Mouse (Mus musculus): ENCODE data around the gene Slc10a7. TPM values are rescaled to one million over a fixed set of nuclear protein-coding genes. Genes with fewer than 3 reads are reported as not detected.
A peak's percentile ranks its signal among the peaks of the same experiment; 100 is the strongest.
"Not testable (repeated sequence)": the region's sequence is repeated elsewhere in the genome, so short reads cannot be mapped to it uniquely, and the experiment has no call there.

Slc10a7 gene
- polyA plus RNA-seq, 1 experiment from 2014 or later: 8.7 TPM

DNA sequence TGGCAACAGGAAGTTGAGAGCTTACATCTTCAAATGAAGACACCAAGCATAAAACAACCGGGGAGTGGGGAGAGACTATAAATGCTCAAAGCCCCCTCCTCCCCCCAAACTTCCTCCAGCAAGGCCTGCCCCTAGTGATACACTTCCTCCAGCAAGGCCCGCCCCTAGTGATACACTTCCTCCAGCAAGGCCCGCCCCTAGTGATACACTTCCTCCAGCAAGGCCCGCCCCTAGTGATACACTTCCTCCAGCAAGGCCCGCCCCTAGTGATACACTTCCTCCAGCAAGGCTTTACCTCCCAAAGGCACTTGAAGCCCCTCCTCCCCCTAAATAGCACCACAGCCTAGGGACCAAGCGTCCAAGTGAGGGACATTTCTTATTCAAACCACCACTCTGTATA lies 33.5 kb downstream of the Slc10a7 start:
- 90% methylated on average over 5 of the region's 6 CpGs for WGBS
- ATAC-seq: not testable (repeated sequence)

DNA sequence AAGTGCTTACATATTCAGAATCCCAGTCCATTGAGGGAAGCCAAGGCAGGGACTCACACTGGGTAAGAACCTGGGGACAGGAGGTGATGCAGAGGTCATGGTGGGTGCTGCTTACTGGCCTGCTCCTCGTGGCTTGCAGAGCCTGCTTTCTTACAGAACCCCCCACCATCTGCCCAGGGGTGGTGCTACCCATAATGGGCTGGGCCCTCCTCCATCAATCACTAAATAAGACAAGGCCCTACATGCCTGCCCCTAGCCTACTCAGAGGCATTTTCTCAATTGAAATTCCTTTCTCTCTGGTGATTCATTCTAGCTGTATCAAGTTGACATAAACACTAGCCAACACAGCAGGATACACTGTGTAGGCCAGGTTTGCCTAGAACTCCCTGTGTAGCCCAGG lies 34.5 kb downstream of the Slc10a7 start:
- H3K27ac ChIP-seq (ENCODE audit: low read depth, low read length): no peak overlapping the region
- H3K4me1 ChIP-seq (ENCODE audit: control insufficient read depth, insufficient read depth, low read depth, low read length): no peaks in the 10 kb centered on the region
- no peaks in the 10 kb centered on the region for H3K9me3 ChIP-seq (ENCODE audit: control insufficient read depth, low read length)
- H3K4me2 ChIP-seq (ENCODE audit: low read length): no peak overlapping the region
- no peaks in the 10 kb centered on the region for H3K27me3 ChIP-seq (replicated peaks; ENCODE audit: control insufficient read depth, insufficient read depth, low read length)
- ATAC-seq: no peak
- H3K4me3 ChIP-seq (ENCODE audit: low read length): no peak overlapping the region
- WGBS: 44% methylated on average over 1 of the region's 1 CpGs
- no peaks in the 10 kb centered on the region for H3K36me3 ChIP-seq (ENCODE audit: control insufficient read depth, insufficient read depth, low read length)
- H3K9ac ChIP-seq (ENCODE audit: low read depth, low read length): no peak overlapping the region

More for the DNA sequence above, 33.5 kb downstream of the Slc10a7 start:
- H3K9ac ChIP-seq (ENCODE audit: low read depth, low read length); H3K36me3 ChIP-seq (ENCODE audit: control insufficient read depth, insufficient read depth, low read length); H3K27me3 ChIP-seq (replicated peaks; ENCODE audit: control insufficient read depth, insufficient read depth, low read length); H3K4me3 ChIP-seq (ENCODE audit: low read length); H3K4me1 ChIP-seq (ENCODE audit: control insufficient read depth, insufficient read depth, low read depth, low read length); H3K4me2 ChIP-seq (ENCODE audit: low read length); H3K9me3 ChIP-seq (ENCODE audit: control insufficient read depth, low read length); H3K27ac ChIP-seq (ENCODE audit: low read depth, low read length): not testable (repeated sequence)

DNA sequence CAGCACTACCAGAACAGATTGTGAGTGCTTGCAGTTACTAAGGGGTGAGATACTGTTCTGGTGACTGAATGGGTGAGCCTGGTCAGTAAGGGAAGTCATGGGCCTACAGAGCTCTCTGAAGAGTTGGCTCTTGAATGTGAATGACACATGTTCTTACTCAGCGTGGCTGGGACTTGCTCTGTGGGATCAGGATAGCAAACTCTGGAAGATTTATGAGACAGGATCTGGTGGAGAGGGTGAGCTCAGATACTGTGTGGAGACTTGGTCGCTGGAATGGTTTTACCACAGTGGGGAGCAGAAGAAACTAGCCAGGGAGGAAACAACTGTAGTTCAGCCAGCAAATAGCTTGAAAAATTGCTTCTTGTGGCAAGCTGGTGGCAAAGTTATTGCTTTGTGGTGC lies 35.4 kb downstream of the Slc10a7 start:
- Histone ChIP-seq H3K27ac (ENCODE audit: low read depth, low read length) (no peak overlapping the region), H3K36me3 (ENCODE audit: control insufficient read depth, insufficient read depth, low read length) (no peaks in the 10 kb centered on the region), H3K4me1 (ENCODE audit: control insufficient read depth, insufficient read depth, low read depth, low read length) (no peaks in the 10 kb centered on the region), H3K4me3 (ENCODE audit: low read length) (no peak overlapping the region), H3K9me3 (ENCODE audit: control insufficient read depth, low read length) (no peaks in the 10 kb centered on the region), H3K27me3 (replicated peaks; ENCODE audit: control insufficient read depth, insufficient read depth, low read length) (no peaks in the 10 kb centered on the region), H3K4me2 (ENCODE audit: low read length) (no peak overlapping the region), H3K9ac (ENCODE audit: low read depth, low read length) (no peak overlapping the region)
- no peak for ATAC-seq
- WGBS: 81% methylated on average over 2 of the region's 2 CpGs

DNA sequence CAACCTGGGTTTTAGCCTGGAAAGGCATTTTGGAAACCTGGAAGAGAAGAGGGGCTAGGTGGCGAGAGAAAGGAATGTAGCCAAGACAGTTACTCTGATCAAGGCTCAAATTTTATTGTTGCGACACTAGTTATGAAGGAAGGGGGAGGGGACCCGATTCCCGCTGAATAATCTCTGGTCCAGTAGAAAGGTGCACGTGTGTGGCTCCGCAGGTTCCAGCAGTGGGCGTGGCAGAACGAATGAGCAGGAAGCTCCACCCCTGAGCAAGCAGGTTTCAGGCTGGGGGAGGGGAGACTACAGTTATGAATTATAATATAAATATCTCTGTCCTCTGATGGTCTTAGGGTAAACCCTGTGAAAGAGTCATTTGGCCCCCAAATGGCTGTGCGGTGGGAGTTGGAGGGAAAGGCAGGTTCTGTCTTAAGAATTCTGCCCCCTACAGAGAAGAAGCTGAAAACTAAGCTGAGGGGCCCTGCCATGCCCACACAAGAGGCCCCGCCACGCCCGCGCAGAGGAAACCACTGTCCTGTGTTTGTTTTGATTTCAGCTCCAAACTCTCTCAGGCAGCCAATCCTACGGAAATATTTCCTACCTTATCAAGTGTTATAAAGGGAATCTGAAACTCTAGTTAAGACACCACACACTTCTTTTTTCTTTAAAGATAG lies 36.1 kb downstream of the Slc10a7 start:
- not testable (repeated sequence) for H3K4me1 ChIP-seq (ENCODE audit: control insufficient read depth, insufficient read depth, low read depth, low read length); ATAC-seq; H3K4me2 ChIP-seq (ENCODE audit: low read length); H3K9me3 ChIP-seq (ENCODE audit: control insufficient read depth, low read length); H3K27me3 ChIP-seq (replicated peaks; ENCODE audit: control insufficient read depth, insufficient read depth, low read length); H3K4me3 ChIP-seq (ENCODE audit: low read length); H3K9ac ChIP-seq (ENCODE audit: low read depth, low read length); H3K36me3 ChIP-seq (ENCODE audit: control insufficient read depth, insufficient read depth, low read length); H3K27ac ChIP-seq (ENCODE audit: low read depth, low read length)
- 46% methylated on average over 7 of the region's 14 CpGs for WGBS

DNA sequence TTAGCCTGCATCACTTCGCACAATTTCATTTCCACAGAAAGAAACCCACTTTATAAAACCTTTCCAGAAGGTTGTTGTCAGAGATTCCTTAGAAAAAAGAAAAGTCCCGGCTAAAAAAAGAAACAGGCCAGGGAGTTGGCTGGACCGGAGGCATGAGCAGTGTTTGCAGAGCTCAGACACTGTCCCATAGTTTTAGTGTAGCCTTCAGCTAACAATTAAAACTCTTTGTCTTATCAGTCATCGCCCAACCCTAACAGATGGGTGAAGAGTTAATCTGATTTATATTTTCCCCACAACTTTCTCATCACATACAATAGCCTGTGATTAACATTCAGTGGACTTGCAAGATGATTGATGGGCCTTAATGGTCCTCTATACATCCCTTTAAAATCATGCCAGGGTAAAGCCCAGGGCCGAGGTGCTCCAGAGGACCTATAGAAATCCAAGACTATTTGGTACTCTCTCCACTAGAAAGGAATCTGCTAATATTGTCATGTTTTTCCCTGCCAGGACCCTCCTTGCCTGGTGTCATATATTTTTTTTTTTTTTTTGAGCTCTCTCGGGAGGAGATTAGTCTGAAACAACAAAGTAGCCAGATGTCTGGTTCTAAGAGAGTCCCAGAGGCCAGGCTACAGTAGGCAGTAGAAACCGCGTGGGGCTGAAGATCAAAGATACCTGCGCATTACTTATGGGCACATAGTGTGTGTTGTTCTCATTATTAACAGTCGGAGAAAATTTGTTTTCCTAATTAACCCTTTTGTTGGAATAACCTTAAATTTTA lies 41.0 kb downstream of the Slc10a7 start:
- Histone ChIP-seq H3K4me2 (ENCODE audit: low read length) (no peak overlapping the region), H3K36me3 (ENCODE audit: control insufficient read depth, insufficient read depth, low read length) (no peaks in the 10 kb centered on the region), H3K9ac (ENCODE audit: low read depth, low read length) (no peak overlapping the region), H3K4me3 (ENCODE audit: low read length) (no peak overlapping the region), H3K27me3 (replicated peaks; ENCODE audit: control insufficient read depth, insufficient read depth, low read length) (no peaks in the 10 kb centered on the region), H3K9me3 (ENCODE audit: control insufficient read depth, low read length) (no peaks in the 10 kb centered on the region), H3K4me1 (ENCODE audit: control insufficient read depth, insufficient read depth, low read depth, low read length) (peaks cover 5% of the 10 kb centered on the region; the same call in 1 of the 2 replicates), H3K27ac (ENCODE audit: low read depth, low read length) (no peak overlapping the region)
- 25% methylated on average over 10 of the region's 10 CpGs for WGBS
- peak; percentile 60; the same call in 1 of the 2 replicates for ATAC-seq

DNA sequence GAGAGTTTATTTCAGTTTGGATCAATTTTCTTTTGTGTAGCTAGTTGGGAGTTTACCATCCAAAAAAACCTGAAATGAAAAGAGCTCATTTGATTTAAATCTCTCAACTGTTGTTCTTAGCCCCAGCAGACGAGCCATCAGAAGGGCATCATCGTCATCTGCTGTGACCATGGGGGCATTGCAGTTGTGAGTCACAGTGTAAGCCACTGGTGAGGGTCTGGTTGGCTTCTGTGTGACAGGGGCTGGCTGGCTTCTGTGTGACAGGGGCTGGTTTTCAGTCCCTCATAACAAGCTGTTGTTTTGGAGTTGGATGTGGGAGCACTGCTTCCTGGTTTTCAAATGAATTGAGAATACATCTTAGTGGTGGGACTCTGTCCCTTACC lies 41.6 kb downstream of the Slc10a7 start:
- no peaks in the 10 kb centered on the region for H3K9me3 ChIP-seq (ENCODE audit: control insufficient read depth, low read length)
- 45% methylated on average over 2 of the region's 2 CpGs for WGBS
- no peak overlapping the region for H3K4me3 ChIP-seq (ENCODE audit: low read length)
- no peak overlapping the region for H3K4me2 ChIP-seq (ENCODE audit: low read length)
- no peak overlapping the region for H3K9ac ChIP-seq (ENCODE audit: low read depth, low read length)
- no peak overlapping the region for H3K27ac ChIP-seq (ENCODE audit: low read depth, low read length)
- peak; percentile 77 for ATAC-seq
- no peaks in the 10 kb centered on the region for H3K36me3 ChIP-seq (ENCODE audit: control insufficient read depth, insufficient read depth, low read length)
- H3K4me1 ChIP-seq (ENCODE audit: control insufficient read depth, insufficient read depth, low read depth, low read length): peaks cover 5% of the 10 kb centered on the region; the same call in 1 of the 2 replicates
- no peaks in the 10 kb centered on the region for H3K27me3 ChIP-seq (replicated peaks; ENCODE audit: control insufficient read depth, insufficient read depth, low read length)

DNA sequence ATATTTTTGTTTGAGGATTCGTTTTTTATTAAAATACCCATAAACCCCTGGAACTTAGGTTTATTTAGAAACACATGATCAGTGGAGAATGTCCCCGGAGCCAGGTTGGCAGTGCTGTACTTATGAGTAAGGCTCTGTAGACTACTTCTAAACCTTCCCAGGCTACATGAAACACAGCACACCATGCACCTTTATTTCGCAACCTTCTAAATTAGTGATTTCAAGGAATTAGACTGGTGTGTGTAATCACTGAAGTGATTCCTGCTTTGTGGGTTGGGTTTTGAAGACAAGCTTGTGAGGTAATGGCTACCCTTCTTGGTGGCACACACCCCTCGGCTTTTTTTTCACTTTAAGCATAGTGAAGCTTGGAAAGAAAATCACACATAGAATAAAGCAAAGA lies 46.7 kb downstream of the Slc10a7 start:
- no peaks in the 10 kb centered on the region for H3K9me3 ChIP-seq (ENCODE audit: control insufficient read depth, low read length)

DNA sequence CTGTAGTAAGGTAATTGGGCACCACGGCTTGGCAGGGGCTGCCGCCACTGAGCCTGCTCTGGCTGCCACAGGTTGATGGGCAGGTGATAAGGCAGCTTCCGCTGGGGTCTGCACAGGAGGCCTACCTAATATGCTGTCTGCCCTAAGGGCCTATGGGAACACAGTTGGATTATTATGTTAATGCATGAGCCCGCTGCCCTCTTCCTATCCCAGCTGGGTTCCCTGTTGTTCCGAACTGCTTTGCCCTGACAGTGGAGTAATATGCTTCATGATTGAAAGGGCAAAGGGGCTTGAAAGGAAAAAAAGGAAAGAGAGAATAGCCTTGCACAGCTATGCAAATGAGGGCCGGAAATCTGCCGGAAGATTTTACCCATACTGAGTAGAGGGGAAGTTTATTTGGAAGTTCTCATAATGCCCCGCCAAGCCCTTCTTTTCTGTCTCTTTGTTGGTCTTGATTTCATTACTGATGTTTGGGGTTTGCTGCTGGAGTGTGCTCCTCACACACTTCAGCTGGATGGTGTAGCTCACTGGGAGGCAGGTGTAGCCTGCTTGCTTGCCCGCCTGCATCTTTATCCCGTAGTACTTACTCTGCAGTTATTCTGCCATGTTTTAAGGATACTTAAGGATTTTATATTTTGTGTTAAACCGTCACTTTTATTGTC lies 47.8 kb downstream of the Slc10a7 start:
- ATAC-seq: peak; percentile 51
- H3K4me2 ChIP-seq (ENCODE audit: low read length): no peak overlapping the region
- no peaks in the 10 kb centered on the region for H3K27me3 ChIP-seq (replicated peaks; ENCODE audit: control insufficient read depth, insufficient read depth, low read length)
- WGBS: 19% methylated on average over 11 of the region's 11 CpGs
- no peak overlapping the region for H3K4me3 ChIP-seq (ENCODE audit: low read length)
- no peaks in the 10 kb centered on the region for H3K36me3 ChIP-seq (ENCODE audit: control insufficient read depth, insufficient read depth, low read length)
- peaks cover 2% of the 10 kb centered on the region for H3K9me3 ChIP-seq (ENCODE audit: control insufficient read depth, low read length)
- no peak overlapping the region for H3K9ac ChIP-seq (ENCODE audit: low read depth, low read length)
- peaks cover 6% of the 10 kb centered on the region for H3K4me1 ChIP-seq (ENCODE audit: control insufficient read depth, insufficient read depth, low read depth, low read length)
- no peak overlapping the region for H3K27ac ChIP-seq (ENCODE audit: low read depth, low read length)

More for the DNA sequence above, 46.7 kb downstream of the Slc10a7 start:
- Histone ChIP-seq H3K36me3 (ENCODE audit: control insufficient read depth, insufficient read depth, low read length) (no peaks in the 10 kb centered on the region), H3K27ac (ENCODE audit: low read depth, low read length) (no peak overlapping the region), H3K9ac (ENCODE audit: low read depth, low read length) (no peak overlapping the region), H3K4me2 (ENCODE audit: low read length) (no peak overlapping the region), H3K4me3 (ENCODE audit: low read length) (no peak overlapping the region), H3K4me1 (ENCODE audit: control insufficient read depth, insufficient read depth, low read depth, low read length) (peaks cover 6% of the 10 kb centered on the region), H3K27me3 (replicated peaks; ENCODE audit: control insufficient read depth, insufficient read depth, low read length) (no peaks in the 10 kb centered on the region)
- no peak for ATAC-seq
- 91% methylated on average over 4 of the region's 4 CpGs for WGBS

DNA sequence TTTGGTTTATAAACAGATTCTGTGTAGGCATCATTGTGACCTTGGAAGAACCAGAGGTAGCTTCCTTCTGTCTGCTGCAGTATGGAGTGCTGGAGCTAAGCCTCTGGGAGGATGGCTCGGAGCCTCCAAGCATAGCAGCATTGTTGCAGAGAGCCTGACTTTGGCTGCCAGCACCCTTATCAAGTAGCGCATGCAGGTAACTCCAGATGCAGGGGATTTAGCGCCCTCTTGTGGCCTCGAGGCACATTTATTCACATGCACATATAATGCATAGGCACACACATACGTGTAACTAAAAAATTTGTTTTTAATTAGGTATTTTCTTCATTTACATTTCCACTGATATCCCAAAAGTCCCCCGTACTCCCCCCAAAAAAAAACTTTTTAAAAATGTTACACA lies 52.5 kb downstream of the Slc10a7 start:
- Histone ChIP-seq H3K27me3 (replicated peaks; ENCODE audit: control insufficient read depth, insufficient read depth, low read length) (no peaks in the 10 kb centered on the region), H3K4me2 (ENCODE audit: low read length) (no peak overlapping the region), H3K36me3 (ENCODE audit: control insufficient read depth, insufficient read depth, low read length) (no peaks in the 10 kb centered on the region), H3K9me3 (ENCODE audit: control insufficient read depth, low read length) (peaks cover 2% of the 10 kb centered on the region), H3K4me3 (ENCODE audit: low read length) (no peak overlapping the region), H3K27ac (ENCODE audit: low read depth, low read length) (no peak overlapping the region), H3K9ac (ENCODE audit: low read depth, low read length) (no peak overlapping the region), H3K4me1 (ENCODE audit: control insufficient read depth, insufficient read depth, low read depth, low read length) (peaks cover 6% of the 10 kb centered on the region)
- 89% methylated on average over 6 of the region's 6 CpGs for WGBS
- ATAC-seq: no peak

Measured in hindbrain, embryonic 16.5 days (tissue).